Mouse (Mus musculus): ENCODE results near the gene Ptges.

- TF ChIP-seq POLR2A (IDR thresholded peaks at IDR 0.05; ENCODE audit: control insufficient read depth, low read depth, low read length) (no peak), CTCF (IDR thresholded peaks at IDR 0.05; ENCODE audit: control insufficient read depth, insufficient read depth, insufficient replicate concordance, low read depth, low read length) (no peak)
Observed at GRCm38 (mm10) chr2:30918126-30918525, 11.5 kb downstream of the Ptges start.

Measured in testis, adult 2 months (tissue).